In the genomic region with DNA sequence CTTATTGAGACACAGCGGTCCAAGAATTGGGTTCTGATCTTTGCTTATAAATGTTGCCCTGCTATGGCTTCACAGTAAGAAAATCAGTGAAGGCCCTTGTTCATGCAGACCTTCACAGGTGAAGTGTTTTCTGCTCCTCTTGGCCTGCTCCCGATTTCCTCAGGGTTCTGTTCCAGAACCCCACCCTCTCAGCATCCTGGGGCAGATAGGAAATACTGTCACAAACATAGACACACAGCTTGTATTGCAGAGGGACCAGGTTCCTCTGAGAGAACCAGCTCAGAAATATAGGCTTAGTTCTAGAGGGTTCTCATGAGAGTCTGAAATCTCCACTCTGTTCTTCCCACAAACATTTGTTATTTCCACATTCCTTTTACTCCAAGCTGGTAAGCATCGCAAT, we compare ENCODE assay signal across 11 mouse cellular contexts. TPM values are rescaled to one million over a fixed set of nuclear protein-coding genes. Genes with fewer than 3 reads are reported as not detected.
DNase-seq lines count a peak whose midpoint lies in the region; ATAC-seq and TF ChIP-seq lines count a peak whose summit lies in the region.
"Had no signal": no experiment of that assay in that cellular context is flagged by ENCODE, and none has a peak within 500 bp of the region (broad histone marks: within the 10 kb centered on the region; RNA-seq: fewer than 3 reads in every experiment).

No protein-coding gene starts in this region.

- WGBS in embryonic facial prominence, embryonic 14.5 days = 90% methylated on average over 3 of the region's 3 CpGs
- 82% methylated on average over 3 of the region's 3 CpGs for WGBS in liver, embryonic 15.5 days (ENCODE audit: insufficient replicate concordance)

- peak overlapping the region; percentile 55; the same call in 1 of the 2 replicates for H3K27ac ChIP-seq in left cerebral cortex, adult 2 months
- peak overlapping the region; percentile 41; the same call in 1 of the 2 replicates for H3K27ac ChIP-seq in embryonic facial prominence, embryonic 14.5 days (replicated peaks; ENCODE audit: low read depth, low read length)
- 0 out of 2 replicates have a peak overlapping the region, but pooled peaks have one; percentile 4 for H3K27ac ChIP-seq in liver, embryonic 15.5 days (replicated peaks)
- H3K27ac ChIP-seq: hindbrain, embryonic 13.5 days had no signal

- intact Hi-C loops in left cerebral cortex, adult 2 months (cut with DNase I) = no loop called here
- intact Hi-C loops in left cerebral cortex, postnatal 4 days (cut with DNase I) = no loop called here

- no peak overlapping the region for H3K4me2 ChIP-seq in embryonic facial prominence, embryonic 14.5 days (ENCODE audit: low read depth, low read length)
- H3K4me2 ChIP-seq in liver, embryonic 15.5 days = no peak overlapping the region
- H3K4me2 ChIP-seq: hindbrain, embryonic 13.5 days had no signal

- ATAC-seq in embryonic facial prominence, embryonic 14.5 days (ENCODE audit: low read depth) = no peak
- no peak for ATAC-seq in liver, embryonic 15.5 days (ENCODE audit: insufficient read depth)

- no peak for TF ChIP-seq CTCF in left cerebral cortex, adult 2 months (IDR thresholded peaks at IDR 0.05)

- no peaks in the 10 kb centered on the region for H3K36me3 ChIP-seq in embryonic facial prominence, embryonic 14.5 days (ENCODE audit: control insufficient read depth, insufficient read depth, low read length)
- no peaks in the 10 kb centered on the region; the same call in 1 of the 2 replicates for H3K36me3 ChIP-seq in liver, embryonic 15.5 days (replicated peaks)
- H3K36me3 ChIP-seq: hindbrain, embryonic 13.5 days had no signal

- peak; percentile 94 for DNase-seq in heart, adult 11 months
- DNase-seq in heart, adult 8-10 months (ENCODE audit: low spot score) = no peak
- no peak for DNase-seq in left cerebral cortex, adult 2 months (ENCODE audit: extremely low spot score in 1 of 2, low spot score in 2 of 2)
- DNase-seq in left cerebral cortex, postnatal 4 days = no peak
- no peak for DNase-seq in embryonic facial prominence, embryonic 14.5 days (ENCODE audit: low spot score)
- DNase-seq in embryo, embryonic 10 days (ENCODE audit: low spot score) = no peak
- no peak for DNase-seq in testis, postnatal 14 days (ENCODE audit: low spot score)
- DNase-seq: B cell, adult 2 months had no signal

- H3K4me1 ChIP-seq in embryonic facial prominence, embryonic 14.5 days (ENCODE audit: control insufficient read depth, insufficient read depth, low read length) = peaks cover 25% of the 10 kb centered on the region
- H3K4me1 ChIP-seq in liver, embryonic 15.5 days (replicated peaks) = peaks cover 56% of the 10 kb centered on the region

- H3K9me3 ChIP-seq in embryonic facial prominence, embryonic 14.5 days (ENCODE audit: control insufficient read depth, low read length) = no peaks in the 10 kb centered on the region
- no peaks in the 10 kb centered on the region for H3K9me3 ChIP-seq in liver, embryonic 15.5 days (replicated peaks)
- H3K9me3 ChIP-seq: hindbrain, embryonic 13.5 days had no signal

- no peak overlapping the region for H3K4me3 ChIP-seq in left cerebral cortex, adult 2 months
- H3K4me3 ChIP-seq in embryonic facial prominence, embryonic 14.5 days (ENCODE audit: low read depth, low read length) = no peak overlapping the region
- no peak overlapping the region for H3K4me3 ChIP-seq in liver, embryonic 15.5 days (replicated peaks)
- H3K4me3 ChIP-seq: hindbrain, embryonic 13.5 days had no signal

- H3K9ac ChIP-seq in embryonic facial prominence, embryonic 14.5 days (ENCODE audit: low read depth, low read length) = no peak overlapping the region
- no peak overlapping the region for H3K9ac ChIP-seq in liver, embryonic 15.5 days
- H3K9ac ChIP-seq: hindbrain, embryonic 13.5 days had no signal

- H3K27me3 ChIP-seq in embryonic facial prominence, embryonic 14.5 days (replicated peaks; ENCODE audit: control insufficient read depth, insufficient read depth, low read length) = no peaks in the 10 kb centered on the region
- H3K27me3 ChIP-seq in liver, embryonic 15.5 days = no peaks in the 10 kb centered on the region
- H3K27me3 ChIP-seq: hindbrain, embryonic 13.5 days; Patski had no signal

RNA-seq across cellular contexts. Expression of gene Rapgef1, which starts 14.3 kb away (rescaled TPM):
- total RNA-seq in heart, adult 8-10 months (2022) = 100 to 1,000 TPM in 3 of 4 experiments, 10 to 100 TPM in 1; 98.1 to 113 (median 107) TPM
- 100 to 1,000 TPM; 102 to 108 TPM for total RNA-seq in left cerebral cortex, adult 2 months (2021)
- 100 to 1,000 TPM; 149 to 155 TPM for total RNA-seq in left cerebral cortex, postnatal 4 days (2021)
- 19.0 and 22.4 TPM in 2 replicates for polyA plus RNA-seq in embryonic facial prominence, embryonic 14.5 days (2014; fragmentation: Nextera tagmentation; extraction: Ambion mirVana)
- polyA plus RNA-seq in liver, embryonic 15.5 days (2015; fragmentation: Nextera tagmentation; extraction: Ambion mirVana) = 5.5 and 7.3 TPM in 2 replicates

Comparison
In these comparisons a context has a peak if more than half of its experiments do, and no peak if none do; other contexts are left out.
1. H3K27ac ChIP-seq: peak in every context shown above with its lines; median percentile 55 in left cerebral cortex, adult 2 months; 41 in embryonic facial prominence, embryonic 14.5 days; 4 in liver, embryonic 15.5 days.